Mouse (Mus musculus) cerebellum, postnatal 4 days (tissue): Measurements from ENCODE around the gene Gcdh.
A peak's percentile ranks its signal among the peaks of the same experiment; 100 is the strongest.

Source experiments
- DNase-seq, 2 experiments: peaks; one replicate each; pipeline ENCODE4 v3.0.0; 2022; ENCODE audit warnings: low spot score in 2 of 2, mixed read lengths in 1 of 2

Gcdh gene

GRCm38 (mm10) chr8:84893709-84894134 is at the start of gene Gcdh:
TSS of gene Gcdh (minus strand) at chr8:84893921.
- peak; percentile 63 to 81 for DNase-seq

GRCm38 (mm10) chr8:84937620-84938485 is 44.1 kb upstream of the Gcdh start:
- DNase-seq: no peak

- peak; percentile 68 to 85 for DNase-seq
Measured at GRCm38 (mm10) chr8:84936962-84937546, 43.3 kb upstream of the Gcdh start, which contains the start of gene Mast1. TSS of gene Mast1 (minus strand) at chr8:84937359.

GRCm38 (mm10) chr8:84936041-84936961 is 42.6 kb upstream of the Gcdh start:
- DNase-seq: no peak

- no peak for DNase-seq
Measured at GRCm38 (mm10) chr8:84935489-84935888, 41.8 kb upstream of the Gcdh start.

- peak in 1 of 2 experiments; percentile 57 for DNase-seq
Measured at GRCm38 (mm10) chr8:84934860-84935259, 41.1 kb upstream of the Gcdh start.

- DNase-seq: no peak
Measured at GRCm38 (mm10) chr8:84933767-84934559, 40.2 kb upstream of the Gcdh start.

- no peak for DNase-seq
Measured at GRCm38 (mm10) chr8:84930582-84930981, 36.9 kb upstream of the Gcdh start.

GRCm38 (mm10) chr8:84928456-84929306 is 35.0 kb upstream of the Gcdh start:
- DNase-seq: peak in 1 of 2 experiments; percentile 84

GRCm38 (mm10) chr8:84927513-84927912 is 33.8 kb upstream of the Gcdh start:
- no peak for DNase-seq

- DNase-seq: no peak
Measured at GRCm38 (mm10) chr8:84925557-84925956, 31.8 kb upstream of the Gcdh start.

GRCm38 (mm10) chr8:84921596-84921995 is 27.9 kb upstream of the Gcdh start:
- DNase-seq: no peak

GRCm38 (mm10) chr8:84918646-84919045 is 24.9 kb upstream of the Gcdh start:
- no peak for DNase-seq

- DNase-seq: no peak
Measured at GRCm38 (mm10) chr8:84917781-84918180, 24.1 kb upstream of the Gcdh start.

- DNase-seq: no peak
Measured at GRCm38 (mm10) chr8:84915269-84915668, 21.5 kb upstream of the Gcdh start.

- DNase-seq: no peak
Measured at GRCm38 (mm10) chr8:84913960-84914359, 20.2 kb upstream of the Gcdh start.

GRCm38 (mm10) chr8:84913502-84913900 is 19.8 kb upstream of the Gcdh start:
- no peak for DNase-seq

- no peak for DNase-seq
Measured at GRCm38 (mm10) chr8:84912895-84913501, 19.3 kb upstream of the Gcdh start.

- DNase-seq: no peak
Measured at GRCm38 (mm10) chr8:84912391-84912790, 18.7 kb upstream of the Gcdh start.

- DNase-seq: no peak
Measured at GRCm38 (mm10) chr8:84911854-84912253, 18.1 kb upstream of the Gcdh start.
